Mouse (Mus musculus): ENCODE measurements around the gene Ptpn5. TPM values are rescaled to one million over a fixed set of nuclear protein-coding genes. Genes with fewer than 3 reads are reported as not detected.

Ptpn5 gene
- total and polyA plus RNA-seq, 3 experiments, result 0.03 TPM; not detected in 2

- H3K27ac ChIP-seq (ENCODE audit: control insufficient read depth, low read depth, low read length), result no peak overlapping the region
- H3K4me1 ChIP-seq (ENCODE audit: control insufficient read depth in 1 of 2, insufficient read depth in 2 of 2, low read length in 2 of 2), result no peaks in the 10 kb centered on the region
- H3K9ac ChIP-seq (ENCODE audit: control insufficient read depth, low read depth, low read length, poor library complexity, severe bottlenecking), result no peak overlapping the region
- DNase-seq (ENCODE audit: low read depth, low spot score), result no peak
- H3K4me3 ChIP-seq (ENCODE audit: control insufficient read depth in 1 of 2, insufficient read depth in 1 of 2, low read depth in 2 of 2, low read length in 2 of 2), result no peak overlapping the region
- H3K9me3 ChIP-seq (replicated peaks; ENCODE audit: insufficient read depth, low read length), result no peaks in the 10 kb centered on the region
- peaks cover 0 to 4% of the 10 kb centered on the region in 2 experiments; a peak in 3 of 4 replicates for H3K27me3 ChIP-seq (ENCODE audit: control insufficient read depth in 1 of 2, insufficient read depth in 2 of 2, low read length in 2 of 2)
- H3K79me2 ChIP-seq (ENCODE audit: control insufficient read depth, insufficient read depth, low read length, poor library complexity), result no peaks in the 10 kb centered on the region
- no peaks in the 10 kb centered on the region for H3K36me3 ChIP-seq (ENCODE audit: control insufficient read depth in 1 of 2, insufficient read depth in 2 of 2, low read length in 2 of 2)
- no peak for TF ChIP-seq ELF1 (IDR thresholded peaks at IDR 0.05; ENCODE audit: low read depth, low read length)
- peak in 1 of 3 experiments; percentile 7; a peak in 2 of 6 replicates for TF ChIP-seq CTCF (IDR thresholded peaks at IDR 0.05 in 2 of 3, conservative IDR thresholded peaks at IDR 0.05 in 1 of 3; ENCODE audit: control insufficient read depth in 1 of 3, insufficient read depth in 1 of 3, low read depth in 2 of 3, low read length in 3 of 3, poor library complexity in 1 of 3, severe bottlenecking in 1 of 3)
These were observed 60.9 kb downstream of the Ptpn5 start for GRCm38 (mm10) chr7:47072551-47072950.

DNA sequence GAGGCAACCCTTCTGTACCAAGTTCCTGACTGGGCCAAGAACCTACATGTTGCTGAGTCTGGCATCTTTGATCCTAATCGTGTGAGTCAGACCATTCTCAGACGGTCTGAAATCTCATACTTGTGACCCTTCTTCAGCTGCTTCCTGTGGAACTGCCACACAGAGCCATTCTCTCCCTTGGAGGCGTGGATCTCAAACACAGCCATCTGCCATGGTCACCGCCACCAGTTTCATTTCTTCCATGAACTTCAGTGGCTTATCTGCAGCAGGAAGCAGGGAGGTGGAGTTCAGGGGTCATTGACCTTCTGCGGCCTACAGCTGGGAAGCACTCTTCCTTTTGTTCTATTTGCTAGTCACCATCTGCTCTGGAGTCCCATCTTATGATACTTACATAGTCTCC, 65.6 kb downstream of the Ptpn5 start:
- no peak for DNase-seq (ENCODE audit: low read depth, low spot score)
- Histone ChIP-seq H3K27me3 (ENCODE audit: control insufficient read depth in 1 of 2, insufficient read depth in 2 of 2, low read length in 2 of 2) (peaks cover 0 to 4% of the 10 kb centered on the region in 2 experiments; a peak in 3 of 4 replicates), H3K4me3 (ENCODE audit: control insufficient read depth in 1 of 2, insufficient read depth in 1 of 2, low read depth in 2 of 2, low read length in 2 of 2) (no peak overlapping the region), H3K9me3 (replicated peaks; ENCODE audit: insufficient read depth, low read length) (no peaks in the 10 kb centered on the region), H3K36me3 (ENCODE audit: control insufficient read depth in 1 of 2, insufficient read depth in 2 of 2, low read length in 2 of 2) (no peaks in the 10 kb centered on the region), H3K4me1 (ENCODE audit: control insufficient read depth in 1 of 2, insufficient read depth in 2 of 2, low read length in 2 of 2) (no peaks in the 10 kb centered on the region), H3K79me2 (ENCODE audit: control insufficient read depth, insufficient read depth, low read length, poor library complexity) (no peaks in the 10 kb centered on the region), H3K9ac (ENCODE audit: control insufficient read depth, low read depth, low read length, poor library complexity, severe bottlenecking) (no peak overlapping the region), H3K27ac (ENCODE audit: control insufficient read depth, low read depth, low read length) (no peak overlapping the region)
- TF ChIP-seq ZNF384 (IDR thresholded peaks at IDR 0.05; ENCODE audit: low read depth, low read length) (no peak), SMC3 (IDR thresholded peaks at IDR 0.05; ENCODE audit: low read depth, low read length) (no peak), MYC (IDR thresholded peaks at IDR 0.05; ENCODE audit: low read depth, low read length) (no peak), MAZ (IDR thresholded peaks at IDR 0.05; ENCODE audit: low read depth, low read length) (no peak), MYB (IDR thresholded peaks at IDR 0.05; ENCODE audit: low read depth, low read length) (no peak)

- TF ChIP-seq MYC (IDR thresholded peaks at IDR 0.05; ENCODE audit: low read depth, low read length), result no peak
- no peak for TF ChIP-seq JUND (IDR thresholded peaks at IDR 0.05; ENCODE audit: low read depth, low read length)
- no peak for TF ChIP-seq ZKSCAN1 (IDR thresholded peaks at IDR 0.05; ENCODE audit: low read depth, low read length)
- TF ChIP-seq HCFC1 (IDR thresholded peaks at IDR 0.05; ENCODE audit: low read depth, low read length), result no peak
- TF ChIP-seq GATA1 (IDR thresholded peaks at IDR 0.05; ENCODE audit: low read depth, low read length), result no peak
- no peak for TF ChIP-seq MYB (IDR thresholded peaks at IDR 0.05; ENCODE audit: low read depth, low read length)
- TF ChIP-seq MXI1 (IDR thresholded peaks at IDR 0.05; ENCODE audit: low read depth, low read length), result no peak
- TF ChIP-seq SIN3A (IDR thresholded peaks at IDR 0.05; ENCODE audit: low read length), result no peak
- TF ChIP-seq MEF2A (IDR thresholded peaks at IDR 0.05; ENCODE audit: extremely low read depth, insufficient replicate concordance, low read depth, low read length, poor library complexity, severe bottlenecking), result no peak
- TF ChIP-seq TAL1 (IDR thresholded peaks at IDR 0.05; ENCODE audit: low read length), result no peak
- no peak for TF ChIP-seq EP300 (IDR thresholded peaks at IDR 0.05; ENCODE audit: low read depth in 1 of 2, low read length in 2 of 2)
- TF ChIP-seq MAX (IDR thresholded peaks at IDR 0.05; ENCODE audit: low read length), result no peak
- no peak for TF ChIP-seq NRF1 (IDR thresholded peaks at IDR 0.05; ENCODE audit: insufficient read depth, low read depth, low read length, poor library complexity, severe bottlenecking)
- no peak for TF ChIP-seq RCOR1 (IDR thresholded peaks at IDR 0.05; ENCODE audit: low read depth, low read length)
- no peak for TF ChIP-seq ZC3H11A (IDR thresholded peaks at IDR 0.05; ENCODE audit: low read depth, low read length)
- no peak for TF ChIP-seq POLR2AphosphoS5 (IDR thresholded peaks at IDR 0.05; ENCODE audit: borderline replicate concordance, low read depth, low read length)
- no peak for TF ChIP-seq BHLHE40 (IDR thresholded peaks at IDR 0.05; ENCODE audit: borderline replicate concordance, low read depth, low read length)
- TF ChIP-seq TCF12 (IDR thresholded peaks at IDR 0.05; ENCODE audit: low read depth, low read length), result no peak
- TF ChIP-seq ELF1 (IDR thresholded peaks at IDR 0.05; ENCODE audit: low read depth, low read length), result no peak
- Histone ChIP-seq H3K9me3 (replicated peaks; ENCODE audit: insufficient read depth, low read length) (no peaks in the 10 kb centered on the region), H3K4me1 (ENCODE audit: control insufficient read depth in 1 of 2, insufficient read depth in 2 of 2, low read length in 2 of 2) (no peaks in the 10 kb centered on the region), H3K27ac (ENCODE audit: control insufficient read depth, low read depth, low read length) (no peak overlapping the region), H3K9ac (ENCODE audit: control insufficient read depth, low read depth, low read length, poor library complexity, severe bottlenecking) (no peak overlapping the region), H3K27me3 (ENCODE audit: control insufficient read depth in 1 of 2, insufficient read depth in 2 of 2, low read length in 2 of 2) (peaks cover 0 to 4% of the 10 kb centered on the region in 2 experiments; a peak in 3 of 4 replicates), H3K4me3 (ENCODE audit: control insufficient read depth in 1 of 2, insufficient read depth in 1 of 2, low read depth in 2 of 2, low read length in 2 of 2) (no peak overlapping the region), H3K36me3 (ENCODE audit: control insufficient read depth in 1 of 2, insufficient read depth in 2 of 2, low read length in 2 of 2) (no peaks in the 10 kb centered on the region), H3K79me2 (ENCODE audit: control insufficient read depth, insufficient read depth, low read length, poor library complexity) (no peaks in the 10 kb centered on the region)
- DNase-seq (ENCODE audit: low read depth, low spot score), result no peak
These were observed 66.5 kb downstream of the Ptpn5 start for GRCm38 (mm10) chr7:47066942-47067341.

Data from MEL (cell line).